Mouse (Mus musculus) spleen, postnatal 10 days (tissue): ENCODE results near the gene Gm21992.
A peak's percentile ranks its signal among the peaks of the same experiment; 100 is the strongest.

Experiments
- DNase-seq, 2 experiments: peaks; one replicate each; pipeline ENCODE4 v3.0.0; 2021 to 2022; ENCODE audit warnings: low spot score in 2 of 2

Gm21992 gene

GRCm38 (mm10) chr19:4749975-4750374, 61.4 kb downstream of the Gm21992 start:
- no peak for DNase-seq

- DNase-seq, result no peak
Measured at GRCm38 (mm10) chr19:4748493-4748892, 62.9 kb downstream of the Gm21992 start.

DNA sequence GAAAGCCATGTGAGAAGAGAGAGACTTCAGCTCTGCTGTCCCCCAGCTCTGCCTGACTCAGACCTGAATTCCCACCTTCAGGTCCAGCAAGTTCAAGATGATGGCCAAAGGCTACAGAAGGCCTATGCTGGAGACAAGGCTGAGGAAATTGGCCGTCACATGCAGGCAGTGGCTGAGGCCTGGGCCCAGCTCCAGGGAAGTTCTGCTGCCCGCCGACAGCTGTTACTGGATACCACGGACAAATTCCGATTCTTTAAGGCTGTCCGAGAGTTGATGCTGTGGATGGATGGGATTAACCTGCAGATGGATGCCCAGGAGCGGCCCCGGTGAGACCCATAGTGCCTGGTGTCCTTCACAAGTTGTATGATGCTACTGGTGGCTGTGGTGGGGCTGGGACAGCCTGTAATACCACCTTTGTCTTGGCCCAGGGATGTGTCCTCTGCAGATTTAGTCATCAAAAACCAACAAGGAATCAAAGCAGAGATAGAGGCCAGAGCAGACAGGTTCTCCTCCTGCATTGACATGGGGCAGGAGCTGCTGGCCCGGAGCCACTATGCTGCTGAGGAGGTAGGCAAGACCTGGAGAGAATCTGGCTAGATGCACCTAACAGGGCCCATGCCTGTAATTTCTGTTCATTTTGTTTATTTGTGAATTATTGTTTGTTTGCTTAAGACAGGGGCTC, 63.6 kb downstream of the Gm21992 start:
- no peak for DNase-seq

DNA sequence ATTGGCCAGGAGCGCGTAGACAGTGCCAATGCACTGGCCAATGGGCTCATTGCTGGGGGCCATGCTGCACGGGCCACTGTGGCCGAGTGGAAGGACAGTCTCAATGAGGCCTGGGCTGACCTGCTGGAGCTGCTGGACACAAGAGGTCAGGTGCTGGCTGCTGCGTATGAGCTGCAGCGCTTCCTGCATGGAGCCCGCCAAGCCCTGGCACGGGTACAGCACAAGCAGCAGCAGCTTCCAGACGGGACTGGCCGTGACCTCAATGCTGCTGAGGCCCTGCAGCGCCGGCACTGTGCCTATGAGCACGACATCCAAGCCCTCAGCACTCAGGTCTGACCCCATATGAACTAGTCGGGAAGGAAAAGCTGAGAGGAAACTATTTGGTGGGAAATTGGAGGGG, 64.8 kb downstream of the Gm21992 start:
- DNase-seq, result no peak

DNA sequence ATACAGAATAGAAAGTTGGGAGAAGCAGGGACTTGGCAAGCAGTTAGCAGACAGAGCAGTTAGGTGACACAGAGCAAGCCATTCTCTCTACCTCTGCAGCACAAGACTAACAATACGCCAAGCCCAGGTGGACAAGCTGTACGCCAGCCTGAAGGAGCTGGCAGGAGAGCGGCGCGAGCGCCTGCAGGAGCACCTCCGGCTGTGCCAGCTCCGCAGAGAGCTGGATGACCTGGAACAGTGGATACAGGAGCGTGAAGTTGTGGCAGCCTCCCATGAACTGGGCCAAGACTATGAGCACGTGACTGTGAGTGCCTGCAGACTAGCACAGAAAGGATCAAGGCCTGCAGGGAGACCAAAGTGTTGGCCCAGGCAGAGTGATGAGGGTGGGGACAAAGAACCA, 65.7 kb downstream of the Gm21992 start:
- no peak for DNase-seq

DNA sequence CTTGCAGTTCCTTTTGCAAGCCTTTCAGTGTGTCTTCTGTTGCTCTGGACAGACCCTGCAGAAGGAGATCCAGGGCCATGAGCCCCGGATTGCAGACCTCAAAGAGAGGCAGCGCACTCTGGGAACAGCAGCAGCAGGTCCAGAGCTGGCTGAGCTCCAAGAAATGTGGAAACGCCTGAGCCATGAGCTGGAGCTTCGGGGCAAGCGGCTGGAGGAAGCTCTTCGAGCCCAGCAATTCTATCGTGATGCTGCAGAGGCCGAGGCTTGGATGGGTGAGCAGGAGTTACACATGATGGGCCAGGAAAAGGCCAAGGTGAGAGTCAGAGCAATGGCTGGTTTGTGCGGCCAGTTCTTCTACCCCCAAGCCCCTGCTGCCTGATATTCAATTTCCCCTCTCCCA, 66.4 kb downstream of the Gm21992 start:
- DNase-seq, result no peak

DNA sequence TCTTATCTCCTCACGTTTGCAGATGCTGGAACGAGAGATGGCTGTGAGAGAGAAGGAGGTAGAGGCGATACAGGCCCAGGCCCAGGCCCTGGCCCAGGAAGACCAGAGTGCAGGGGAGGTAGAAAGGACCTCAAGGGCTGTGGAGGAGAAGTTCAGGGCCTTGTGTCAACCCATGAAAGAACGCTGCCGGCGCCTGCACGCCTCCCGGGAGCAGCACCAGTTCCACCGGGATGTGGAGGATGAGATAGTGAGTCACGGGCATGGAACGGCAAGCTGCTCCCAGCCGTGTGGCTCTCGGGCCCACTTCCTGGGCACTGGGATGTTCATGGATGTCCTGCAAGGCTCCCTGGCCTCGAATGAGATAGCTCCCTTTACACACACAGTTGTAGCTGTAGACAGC, 67.4 kb downstream of the Gm21992 start:
- no peak for DNase-seq

GRCm38 (mm10) chr19:4743524-4743923, 67.9 kb downstream of the Gm21992 start:
- peak in 1 of 2 experiments; percentile 25 for DNase-seq

DNA sequence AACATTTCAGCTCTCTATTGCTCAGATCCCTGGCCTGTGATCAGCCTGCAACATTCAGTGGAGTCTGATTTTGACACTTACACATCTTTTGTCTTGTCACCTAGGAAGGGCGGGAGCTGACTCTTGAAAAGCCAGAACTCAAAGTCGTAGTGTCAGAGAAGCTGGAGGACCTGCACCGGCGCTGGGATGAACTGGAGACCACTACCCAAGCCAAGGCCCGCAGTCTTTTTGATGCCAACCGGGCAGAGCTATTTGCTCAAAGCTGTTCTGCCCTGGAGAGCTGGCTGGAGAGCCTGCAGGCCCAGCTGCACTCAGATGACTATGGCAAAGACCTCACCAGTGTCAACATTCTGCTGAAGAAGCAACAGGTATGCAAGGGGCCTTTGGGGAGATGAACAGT, 69.2 kb downstream of the Gm21992 start:
- DNase-seq, result no peak

DNA sequence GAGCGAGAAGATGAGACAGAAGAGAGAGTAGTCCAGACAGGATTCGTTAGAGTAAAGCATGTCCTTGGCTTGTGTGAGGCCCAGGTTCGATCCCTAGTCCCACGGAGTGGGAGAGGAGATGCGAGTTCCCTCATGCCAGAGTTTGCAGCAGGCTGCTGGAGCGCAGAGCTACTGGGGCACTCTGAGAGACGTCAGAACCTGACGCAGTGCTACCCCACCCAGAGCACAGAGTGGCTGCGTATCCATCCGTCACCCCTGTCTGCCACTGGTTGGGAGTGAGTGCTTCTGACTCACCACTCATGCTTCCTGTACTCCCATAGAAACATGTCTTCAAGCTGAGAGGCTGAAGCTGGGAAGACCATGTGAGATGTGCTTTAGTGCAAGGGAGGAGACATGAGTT, 69.9 kb downstream of the Gm21992 start:
- no peak for DNase-seq

DNA sequence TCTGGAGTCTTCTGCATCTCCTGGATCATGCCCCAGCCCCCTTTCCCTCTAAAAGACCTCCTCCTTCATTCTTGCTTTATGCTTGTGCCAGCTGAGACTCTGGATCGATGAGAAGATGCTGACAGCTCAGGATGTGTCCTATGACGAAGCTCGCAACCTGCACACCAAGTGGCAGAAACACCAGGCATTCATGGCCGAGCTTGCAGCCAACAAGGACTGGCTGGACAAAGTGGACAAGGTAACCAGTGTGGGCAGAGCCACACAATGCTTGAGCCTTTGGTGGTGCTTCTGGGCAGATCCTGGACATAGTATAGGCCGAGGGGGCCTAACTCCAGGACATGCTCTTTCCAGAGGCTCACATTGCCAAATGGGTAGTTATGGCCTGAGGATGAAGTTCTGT, 71.7 kb downstream of the Gm21992 start:
- no peak for DNase-seq

GRCm38 (mm10) chr19:4739053-4739452, 72.4 kb downstream of the Gm21992 start:
- DNase-seq, result no peak

GRCm38 (mm10) chr19:4737866-4738265, 73.5 kb downstream of the Gm21992 start:
- no peak for DNase-seq

DNA sequence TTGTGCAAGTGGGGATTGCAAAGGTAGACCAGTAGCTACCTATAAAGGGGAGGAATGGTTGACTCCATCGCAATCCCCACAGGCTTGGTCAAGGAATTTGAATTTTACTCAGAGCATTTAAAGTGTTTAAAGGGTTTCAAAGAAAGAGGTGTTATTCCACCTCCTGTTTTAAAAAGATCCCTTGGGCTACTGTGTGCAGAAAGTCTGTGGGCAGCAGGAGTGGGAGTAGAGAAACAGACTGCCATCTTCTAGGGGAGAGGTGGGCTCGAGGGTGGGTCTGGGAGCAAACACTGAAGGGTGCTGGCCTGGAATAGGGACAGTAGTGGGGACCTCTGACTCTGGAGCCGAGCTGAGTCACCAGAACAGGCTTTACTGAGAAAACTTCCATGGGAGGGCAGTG, 78.4 kb downstream of the Gm21992 start:
- no peak for DNase-seq

DNA sequence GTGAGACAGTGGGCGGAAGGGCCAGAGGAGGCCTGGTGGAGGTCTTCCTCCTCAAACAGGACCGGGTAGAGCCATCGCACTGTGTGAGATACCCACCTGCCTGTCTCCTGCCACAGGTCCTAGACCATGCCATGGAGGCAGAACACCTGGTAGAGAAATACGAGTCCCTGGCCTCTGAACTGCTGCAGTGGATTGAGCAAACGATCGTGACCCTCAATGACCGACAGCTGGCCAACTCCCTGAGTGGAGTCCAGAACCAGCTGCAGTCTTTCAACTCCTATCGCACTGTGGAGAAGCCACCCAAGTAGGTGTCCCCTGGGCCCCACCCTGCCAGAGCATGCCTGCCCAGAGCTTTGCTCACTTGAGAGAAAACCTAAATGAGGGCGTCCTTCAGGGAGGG, 82.2 kb downstream of the Gm21992 start:
- DNase-seq, result no peak

- DNase-seq, result no peak
Measured at GRCm38 (mm10) chr19:4720671-4721244, 90.7 kb downstream of the Gm21992 start.

GRCm38 (mm10) chr19:4720112-4720511, 91.3 kb downstream of the Gm21992 start:
- no peak for DNase-seq

- no peak for DNase-seq
Measured at GRCm38 (mm10) chr19:4719351-4719764, 92.1 kb downstream of the Gm21992 start.

- no peak for DNase-seq
Measured at GRCm38 (mm10) chr19:4718716-4719115, 92.7 kb downstream of the Gm21992 start.

DNA sequence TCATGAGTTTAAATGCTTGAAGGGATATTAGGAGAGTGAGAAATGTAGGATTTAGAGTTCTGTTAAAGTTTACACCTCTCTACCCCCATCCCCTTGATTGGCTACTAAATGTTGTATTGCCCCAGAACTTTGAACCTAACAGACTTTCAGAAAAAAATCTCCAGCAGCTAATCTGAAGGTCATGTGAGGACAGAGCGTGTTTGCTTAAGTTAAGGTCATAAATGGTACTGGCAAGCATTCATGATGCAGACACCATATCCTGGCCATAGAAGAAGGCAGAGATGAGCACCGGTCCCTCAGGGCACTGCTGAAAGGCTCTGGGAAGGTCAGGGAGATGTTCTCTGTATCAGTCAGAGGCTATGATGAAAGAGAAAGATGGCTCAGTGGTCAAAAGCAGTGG, 94.1 kb downstream of the Gm21992 start:
- DNase-seq, result no peak

DNA sequence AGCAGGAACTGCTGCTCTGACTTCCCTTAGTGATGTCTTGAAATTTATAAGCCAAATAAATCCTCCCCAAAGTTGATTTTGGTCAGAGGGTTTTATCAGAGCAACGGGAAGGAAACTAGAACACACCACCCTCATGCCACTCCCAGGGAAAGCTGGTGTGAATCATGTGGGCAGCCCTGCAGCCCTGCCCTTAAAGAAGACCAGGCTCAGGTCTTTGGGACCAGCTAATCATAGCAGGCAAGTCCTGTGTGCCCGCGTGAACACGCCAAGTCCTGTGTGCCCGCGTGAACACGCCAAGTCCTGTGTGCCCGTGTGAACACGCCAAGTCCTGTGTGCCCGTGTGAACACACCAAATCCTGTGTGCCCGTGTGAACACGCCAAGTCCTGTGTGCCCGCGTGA, 94.7 kb downstream of the Gm21992 start:
- DNase-seq, result no peak

DNA sequence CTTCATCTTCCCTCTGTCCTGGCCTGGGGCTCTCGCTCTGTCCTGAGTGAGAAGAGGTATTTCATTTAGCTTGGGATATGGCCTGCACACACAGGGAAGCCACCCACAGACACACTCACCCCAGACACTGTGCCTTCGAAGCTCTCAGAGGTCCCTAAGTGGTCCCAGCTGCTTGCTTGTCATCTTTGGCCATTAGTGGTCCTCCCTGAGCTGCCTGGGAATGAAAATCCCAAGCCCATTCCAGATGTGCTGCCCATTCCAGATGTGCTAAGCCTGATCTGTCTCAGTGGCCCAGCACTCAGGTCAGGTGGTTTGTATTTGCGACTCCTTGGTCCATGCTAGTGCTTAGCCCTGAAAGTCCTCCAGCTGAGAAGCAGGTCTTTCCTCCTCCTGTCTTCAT, 97.5 kb downstream of the Gm21992 start:
- DNase-seq, result no peak

DNA sequence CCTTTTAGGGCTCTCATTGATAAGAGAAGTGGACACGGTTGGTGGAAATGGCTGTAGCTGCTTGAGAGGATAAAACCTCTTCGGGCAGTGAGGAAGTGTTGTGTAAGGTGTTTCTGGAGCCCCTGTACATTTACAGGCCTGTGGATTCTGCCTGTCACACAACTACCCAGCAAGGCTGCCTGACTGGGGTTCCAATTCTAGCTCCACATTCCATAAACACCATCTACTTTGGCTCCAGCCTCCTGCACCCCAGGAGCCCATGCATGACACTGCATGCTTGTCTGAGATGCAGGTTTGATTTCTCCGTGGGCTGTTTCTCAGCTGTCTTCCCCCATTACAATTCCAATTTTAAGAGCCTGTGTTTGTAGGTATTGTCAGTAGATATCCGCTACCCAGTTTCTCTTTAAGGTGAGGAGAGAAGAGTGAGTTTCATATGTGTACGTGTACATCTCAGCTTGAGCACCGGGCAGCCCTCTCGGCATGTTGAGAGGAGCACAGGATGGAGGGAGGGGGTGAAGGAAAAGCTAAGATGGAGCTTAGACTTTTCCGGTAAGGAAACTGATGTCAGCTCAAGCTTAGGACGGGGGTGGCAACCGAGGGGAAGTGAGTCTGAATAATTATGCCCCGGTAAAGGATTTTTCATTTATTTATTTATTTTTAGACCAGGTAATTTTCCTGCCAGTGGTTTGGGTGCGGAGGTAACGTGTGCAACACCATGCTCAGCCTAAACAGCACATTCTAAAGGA, 98.5 kb downstream of the Gm21992 start:
- no peak for DNase-seq
